Mouse (Mus musculus) olfactory bulb, adult 2 months (tissue): ENCODE data around the gene Hspa4l. TPM values are rescaled to one million over a fixed set of nuclear protein-coding genes. Genes with fewer than 3 reads are reported as not detected.
A peak's percentile ranks its signal among the peaks of the same experiment; 100 is the strongest.

Experiments
- H3K27ac ChIP-seq: fragments of 200-500 bp; 2 replicates; pipeline ENCODE4 v1.5.1; 2012; ENCODE audit warnings: low read depth, low read length; ENCODE audit not compliant: insufficient read depth
- H3K4me1 ChIP-seq: fragments of 200-500 bp; 2 replicates; pipeline ENCODE4 v1.6.1; 2012; ENCODE audit warnings: low read length; ENCODE audit not compliant: control insufficient read depth, insufficient read depth
- H3K4me3 ChIP-seq: fragments of 200-500 bp; 2 replicates; pipeline ENCODE4 v1.5.1; 2012; ENCODE audit warnings: mild to moderate bottlenecking, low read depth, low read length, moderate library complexity; ENCODE audit not compliant: insufficient read depth
- CTCF ChIP-seq: fragments of 200-500 bp; IDR thresholded peaks from 2 replicates; pipeline ENCODE4 v1.5.1; 2012; ENCODE audit warnings: low read depth, mild to moderate bottlenecking, low read length, moderate library complexity; ENCODE audit not compliant: insufficient read depth
- POLR2A ChIP-seq: fragments of 200-500 bp; IDR thresholded peaks from 2 replicates; pipeline ENCODE4 v1.6.1; 2012; ENCODE audit warnings: mild to moderate bottlenecking, low read depth, low read length, moderate library complexity; ENCODE audit not compliant: insufficient read depth
- WGBS: fragments of 180-500 bp; shearing (Covaris S2); methylation state at CpG from one replicate; pipeline ENCODE4 v1.1.7; 2018; 5-methylcytosine and 5-hydroxymethylcytosine counted together
- polyA plus RNA-seq: library from polyadenylated mRNA; stranded (reverse); fragments of >200 nt; gene quantifications from 2 replicates; pipeline ENCODE4 v1.2.4, GENCODE M21; 2012; ENCODE audit warnings: low replicate concordance; ENCODE audit not compliant: missing spikeins, insufficient read depth, insufficient read length

The Hspa4l gene
- polyA plus RNA-seq = 286 TPM in 1 of 2 replicates, not detected in the other

- peaks cover 2% of the 10 kb centered on the region; the same call in 1 of the 2 replicates for H3K4me1 ChIP-seq
- peak within 1 kb of the TSS; percentile 79 for H3K4me3 ChIP-seq
- WGBS = 16% methylated on average over 16 of the region's 16 CpGs
- peak within 1 kb of the TSS; percentile 64 for H3K27ac ChIP-seq
- no peak for TF ChIP-seq POLR2A
These were observed at the start of gene Hspa4l for GRCm38 (mm10) chr3:40744024-40744835. Hspa4l (plus strand) TSS chr3:40744495.

DNA sequence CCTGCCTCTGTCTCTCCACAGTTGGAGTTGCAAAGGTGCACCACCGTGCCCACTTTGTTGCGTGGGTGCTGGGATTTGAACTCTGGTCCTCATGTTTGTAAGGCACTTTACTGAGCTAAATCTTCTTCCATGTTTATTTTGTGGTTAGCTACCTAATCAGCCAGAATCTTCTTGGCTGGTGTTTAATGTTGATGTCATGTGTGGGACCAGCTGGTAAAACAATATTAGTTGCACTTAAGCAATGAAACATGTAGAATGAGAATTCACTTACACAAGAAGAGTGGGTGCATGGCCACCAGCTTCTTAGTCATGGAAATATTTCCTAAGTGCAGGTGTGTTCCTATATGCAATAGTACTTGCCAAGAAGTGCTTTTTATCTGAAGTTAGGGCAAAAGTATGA lies 49.1 kb upstream of the Hspa4l start:
- H3K4me3 ChIP-seq = no peak overlapping the region
- WGBS = 100% methylated on average over 2 of the region's 2 CpGs
- no peaks in the 10 kb centered on the region for H3K4me1 ChIP-seq
- H3K27ac ChIP-seq = no peak overlapping the region
- TF ChIP-seq POLR2A (no peak), CTCF (no peak)

DNA sequence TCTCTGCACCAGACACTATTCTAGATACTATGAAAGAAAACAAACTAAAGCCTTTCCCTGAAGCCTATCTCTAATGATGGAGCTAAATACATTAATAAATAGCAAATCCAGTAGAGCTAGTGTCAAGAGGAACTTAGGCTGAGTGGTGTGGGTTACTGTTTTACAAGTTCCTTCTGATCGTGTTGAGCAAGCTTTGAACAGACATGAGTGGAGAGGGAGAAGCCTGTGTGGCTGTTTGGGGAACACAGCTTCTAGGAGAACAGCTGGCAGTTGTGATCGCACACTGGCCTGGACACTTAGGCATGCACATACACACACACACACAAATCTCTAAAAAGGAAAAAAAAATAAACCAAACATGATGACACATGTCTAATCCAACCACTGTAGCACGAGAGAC lies 45.5 kb upstream of the Hspa4l start:
- 94% methylated on average over 3 of the region's 3 CpGs for WGBS
- TF ChIP-seq POLR2A (no peak), CTCF (no peak)
- H3K27ac ChIP-seq = no peak overlapping the region
- H3K4me3 ChIP-seq = no peak overlapping the region
- no peaks in the 10 kb centered on the region for H3K4me1 ChIP-seq

GRCm38 (mm10) chr3:40704816-40705430 lies 39.4 kb upstream of the Hspa4l start:
- Histone ChIP-seq H3K4me1 (no peaks in the 10 kb centered on the region), H3K4me3 (no peak overlapping the region), H3K27ac (no peak overlapping the region)
- 75% methylated on average over 5 of the region's 5 CpGs for WGBS
- no peak for TF ChIP-seq CTCF
- TF ChIP-seq POLR2A = no peak

DNA sequence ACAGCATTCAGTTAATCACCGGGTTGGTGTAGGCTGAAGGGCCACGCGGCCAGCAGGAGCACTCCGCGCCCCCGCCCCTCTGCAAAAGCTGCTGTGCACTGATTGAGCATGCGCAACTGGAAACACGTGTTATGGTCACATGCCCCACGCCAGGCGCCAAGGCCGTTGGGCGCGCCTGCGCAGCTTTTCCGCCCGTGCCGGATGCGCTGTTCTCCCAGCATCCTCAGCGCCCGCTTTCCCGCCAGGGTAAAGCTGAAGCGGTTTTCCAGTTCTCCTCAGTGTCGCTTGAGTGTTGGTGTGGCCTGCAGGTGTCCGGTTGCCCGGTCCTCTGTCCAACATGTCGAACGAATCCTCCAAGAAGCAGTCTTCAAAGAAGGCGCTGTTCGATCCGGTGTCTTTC lies 35.6 kb upstream of the Hspa4l start, which contains the start of gene Slc25a31:
TSS of gene Slc25a31 (plus strand) at position 201 of the 400 bp plus-strand sequence.
- 93% methylated on average over 30 of the region's 30 CpGs for WGBS
- TF ChIP-seq CTCF (no peak), POLR2A (no peak)

DNA sequence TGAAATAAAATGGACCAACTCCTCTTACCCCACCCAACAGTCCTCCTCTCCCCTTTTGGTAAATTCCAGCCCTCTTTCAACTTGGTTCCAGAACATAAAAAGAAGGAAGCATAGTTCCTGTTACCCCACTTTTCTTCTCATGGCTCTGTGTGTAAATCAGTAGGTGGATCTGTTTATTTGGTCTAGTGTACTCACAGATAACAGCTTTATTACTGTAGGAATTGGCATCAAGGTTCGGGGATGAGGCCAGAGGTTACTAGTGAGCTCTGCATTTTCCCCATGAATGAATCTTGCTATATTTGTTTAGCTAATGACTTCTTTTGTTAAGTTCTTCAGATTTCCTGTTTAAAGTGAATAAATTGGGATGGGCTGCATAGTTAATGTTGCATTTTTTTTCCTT lies 28.2 kb upstream of the Hspa4l start:
- TF ChIP-seq CTCF = no peak
- TF ChIP-seq POLR2A = no peak
- Histone ChIP-seq H3K27ac (no peak overlapping the region), H3K4me1 (no peaks in the 10 kb centered on the region), H3K4me3 (no peak overlapping the region)
- 49% methylated on average over 1 of the region's 1 CpGs for WGBS

More for the DNA sequence above, 35.6 kb upstream of the Hspa4l start, which contains the start of gene Slc25a31:
- Histone ChIP-seq H3K4me3 (no peak within 1 kb of the TSS), H3K27ac (no peak within 1 kb of the TSS), H3K4me1 (no peaks in the 10 kb centered on the region)

DNA sequence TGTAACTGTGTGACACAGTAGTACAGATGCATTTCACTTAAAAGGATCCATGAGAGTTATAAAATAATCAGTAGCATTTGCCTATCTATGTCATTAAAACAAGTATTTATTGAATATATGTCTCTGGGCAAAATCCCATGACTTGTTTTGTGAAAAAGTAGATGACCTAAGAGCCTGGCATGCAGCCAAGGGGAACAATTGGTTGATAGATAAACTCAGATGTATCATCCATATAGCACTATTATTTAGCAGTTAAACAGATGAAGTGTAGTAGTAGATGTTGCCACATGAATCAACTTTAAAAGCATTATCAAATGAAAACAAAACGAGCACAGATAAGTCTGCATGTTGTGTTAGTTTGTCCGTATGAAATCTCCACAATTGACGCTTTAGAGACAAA lies 25.3 kb upstream of the Hspa4l start:
- WGBS = 84% methylated on average over 3 of the region's 3 CpGs
- Histone ChIP-seq H3K4me1 (no peaks in the 10 kb centered on the region), H3K27ac (no peak overlapping the region), H3K4me3 (no peak overlapping the region)
- no peak for TF ChIP-seq CTCF
- TF ChIP-seq POLR2A = no peak

DNA sequence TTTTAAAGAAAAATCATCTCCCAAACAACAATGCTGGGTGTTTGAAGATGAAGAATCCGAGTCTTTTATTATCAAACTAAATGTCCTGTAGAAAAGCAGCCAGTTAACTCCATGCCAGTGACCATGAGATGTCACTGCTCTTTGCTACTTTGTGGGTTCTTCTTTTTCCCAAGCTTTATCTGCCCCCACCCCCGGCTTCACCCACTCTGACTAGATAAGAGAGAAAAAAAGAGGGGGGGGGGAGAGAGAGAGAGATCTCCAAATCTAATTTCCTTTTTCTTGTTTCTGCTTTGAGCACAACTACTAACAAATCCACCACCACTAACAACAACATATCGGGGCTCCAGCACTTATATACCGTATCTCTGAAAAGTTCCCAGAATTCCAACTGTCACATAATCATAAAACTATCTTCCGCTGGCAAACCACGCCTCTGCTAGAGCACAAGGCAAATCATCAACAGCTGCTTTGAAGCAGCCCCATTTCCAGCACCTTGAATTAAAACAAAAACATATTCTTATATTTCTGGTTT lies 5.8 kb upstream of the Hspa4l start:
- Histone ChIP-seq H3K27ac (no peak overlapping the region), H3K4me1 (no peaks in the 10 kb centered on the region), H3K4me3 (no peak overlapping the region)
- 91% methylated on average over 6 of the region's 6 CpGs for WGBS
- no peak for TF ChIP-seq POLR2A
- TF ChIP-seq CTCF = no peak
